Mouse (Mus musculus) thymus, postnatal 0 days (tissue): Measurements from ENCODE around the gene Slc34a2. TPM values are rescaled to one million over a fixed set of nuclear protein-coding genes. Genes with fewer than 3 reads are reported as not detected.

Experiments
- DNase-seq: peaks from one replicate; pipeline ENCODE4 v3.0.0-alpha.2; 2015; ENCODE audit warnings: low spot score
- polyA plus RNA-seq: library from polyadenylated mRNA; unstranded; fragments of >200 nt; fragmentation: Nextera tagmentation; extraction: Ambion mirVana; gene quantifications from 2 replicates; pipeline ENCODE4 v1.2.1, GENCODE M21; 2015

Slc34a2 gene
- polyA plus RNA-seq, 1 experiment from 2014 or later = 0.23 TPM

GRCm38 (mm10) chr5:53025276-53025973 lies 12.5 kb upstream of the Slc34a2 start:
- no peak for DNase-seq

GRCm38 (mm10) chr5:53031346-53031745 lies 6.5 kb upstream of the Slc34a2 start:
- DNase-seq = no peak

DNA sequence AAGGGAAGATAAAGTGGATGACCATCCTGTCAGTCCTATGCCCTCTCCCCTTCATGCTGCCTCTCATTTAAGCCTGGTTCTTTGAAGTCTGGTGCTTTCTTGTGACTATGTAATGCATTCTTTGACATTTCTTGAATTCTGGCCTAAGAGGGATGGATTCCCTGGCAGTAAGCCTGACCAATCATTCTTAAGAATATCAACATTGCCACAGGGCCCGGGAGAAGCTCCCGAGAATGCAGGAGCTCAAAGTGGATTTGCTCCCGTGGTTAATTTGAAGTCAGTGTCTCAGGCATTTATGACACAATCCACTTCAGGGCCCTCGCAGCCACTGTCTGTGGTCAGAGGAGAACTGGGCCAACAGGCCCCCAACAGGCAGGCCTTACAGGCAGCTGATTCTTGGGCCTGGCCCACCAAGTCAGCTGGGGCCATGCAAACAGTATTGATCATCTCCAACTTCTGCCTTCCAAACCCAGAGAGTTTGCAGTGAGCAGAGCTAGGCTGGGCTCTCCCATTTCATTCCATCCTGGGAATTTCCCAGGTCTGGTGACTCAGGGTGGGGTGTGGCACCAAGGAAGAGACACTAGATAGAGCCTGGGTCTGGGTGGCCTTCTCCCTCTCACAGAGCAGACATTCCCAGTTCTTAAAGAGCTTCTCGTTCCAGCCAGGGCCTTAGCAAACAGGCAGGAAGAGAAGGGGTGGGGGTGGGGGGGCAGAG lies 4.3 kb downstream of the Slc34a2 start:
- DNase-seq = no peak

- no peak for DNase-seq
Measured at GRCm38 (mm10) chr5:53042771-53043371, 5.0 kb downstream of the Slc34a2 start.

GRCm38 (mm10) chr5:53043716-53044115 lies 5.8 kb downstream of the Slc34a2 start:
- DNase-seq = no peak

- no peak for DNase-seq
Measured at GRCm38 (mm10) chr5:53047951-53048350, 10.1 kb downstream of the Slc34a2 start.

DNA sequence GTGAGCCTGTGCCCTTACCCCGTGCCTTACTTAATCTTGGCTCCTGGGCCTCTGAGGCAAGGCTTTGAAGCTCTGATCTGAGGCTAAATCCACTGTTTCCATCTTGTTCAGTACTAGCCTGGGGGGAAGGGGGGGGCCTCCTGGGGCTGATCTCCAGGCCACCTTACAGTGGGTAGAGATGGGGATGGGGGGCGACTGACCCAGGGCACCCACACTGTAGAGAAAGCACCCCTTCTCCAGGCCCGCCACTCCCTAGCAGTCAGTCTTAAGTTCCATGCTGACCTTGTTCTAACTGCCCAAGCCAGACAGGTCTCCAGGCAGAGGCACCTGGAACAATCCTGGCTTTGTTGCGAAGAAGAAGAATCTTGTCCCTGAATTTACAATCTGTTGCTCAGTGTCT lies 10.7 kb downstream of the Slc34a2 start:
- DNase-seq = no peak

DNA sequence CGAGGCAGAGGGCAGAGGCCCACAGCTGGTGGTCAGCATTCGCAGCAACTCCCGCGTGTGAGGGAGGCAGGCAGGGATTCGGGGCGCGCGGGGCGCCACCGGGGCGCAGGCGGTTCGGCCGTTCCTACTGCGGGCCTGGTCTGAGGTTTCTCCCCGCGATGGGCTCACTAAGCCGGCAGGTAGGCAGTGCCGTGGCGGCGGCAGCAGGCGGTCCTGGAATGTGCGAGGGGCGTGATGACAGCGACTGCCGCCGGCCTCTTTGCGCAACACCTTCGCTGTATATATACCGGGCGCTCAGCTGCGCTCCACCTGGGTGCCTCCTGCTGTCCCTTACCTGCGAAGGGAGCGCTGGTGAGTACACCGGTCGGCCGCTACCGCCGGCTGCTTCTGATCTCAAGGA lies 11.2 kb downstream of the Slc34a2 start:
- DNase-seq = no peak

- DNase-seq = no peak
Measured at GRCm38 (mm10) chr5:53050963-53051362, 13.1 kb downstream of the Slc34a2 start.

DNA sequence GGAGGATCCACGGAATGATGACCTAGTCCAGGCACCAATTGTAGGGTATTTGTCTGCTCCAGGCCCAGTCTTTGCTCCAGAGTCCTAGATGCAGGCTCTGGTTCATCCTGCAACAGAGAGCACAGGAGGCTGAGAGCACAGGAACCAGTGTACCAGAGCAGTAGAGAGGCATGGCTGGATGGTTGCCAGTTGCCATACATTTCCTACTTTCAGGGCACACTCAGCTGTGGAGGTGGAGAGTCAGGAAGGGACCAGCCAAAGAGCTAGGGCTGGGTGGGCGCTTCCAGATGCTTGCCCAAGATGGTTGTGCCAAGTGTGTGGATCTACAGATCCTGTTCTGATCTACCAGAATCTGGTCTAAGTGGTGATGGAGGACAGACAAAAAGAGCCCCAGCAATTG lies 15.4 kb downstream of the Slc34a2 start:
- DNase-seq = no peak

DNA sequence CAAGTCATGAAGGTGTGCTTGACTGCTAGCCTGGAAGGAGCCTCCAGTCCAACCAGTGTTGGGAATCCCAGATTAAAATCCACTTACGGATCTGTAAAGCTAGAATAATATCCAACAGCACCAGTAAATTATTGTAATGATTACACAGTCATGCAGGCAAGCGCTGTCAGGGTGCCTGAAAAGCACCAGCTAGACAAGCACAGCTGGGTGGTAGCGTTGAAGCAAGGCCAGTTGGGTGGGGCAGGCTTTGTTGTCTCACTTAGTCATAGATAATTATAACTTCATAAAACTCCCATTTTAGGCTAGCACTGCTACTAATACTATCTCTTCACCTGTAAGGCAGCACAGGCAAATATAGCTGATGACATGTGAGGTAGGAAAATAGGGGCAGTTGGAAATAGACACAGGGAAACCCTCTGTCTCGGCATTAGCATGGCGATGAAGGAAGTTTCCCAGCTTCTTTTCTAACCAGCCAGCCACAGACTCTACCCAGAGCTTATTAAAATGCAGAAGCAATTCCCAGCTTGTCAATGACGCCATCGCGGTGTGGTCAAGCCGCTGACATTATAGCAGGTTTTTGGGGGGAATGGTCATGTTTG lies 23.8 kb downstream of the Slc34a2 start:
- DNase-seq = no peak

DNA sequence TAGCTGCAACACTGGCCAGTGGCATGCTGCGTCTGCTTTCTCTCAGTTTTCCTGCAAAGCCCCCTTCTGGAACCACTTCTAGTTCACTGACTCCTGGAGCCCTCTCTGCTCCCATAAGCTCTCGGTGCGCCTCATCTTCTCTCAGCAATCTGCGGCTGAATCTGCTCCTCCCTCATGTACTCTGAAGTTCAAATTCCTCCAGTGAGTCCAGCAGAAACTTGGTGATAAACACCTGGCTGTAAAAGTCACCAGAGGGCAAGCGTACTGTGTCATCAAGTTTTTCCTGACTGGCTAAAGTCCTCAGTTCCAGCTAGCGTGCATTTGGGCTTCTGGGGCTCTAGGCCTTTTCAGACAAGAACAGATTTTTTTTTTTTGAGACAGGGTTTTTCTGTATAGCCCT lies 36.7 kb downstream of the Slc34a2 start:
- no peak for DNase-seq

DNA sequence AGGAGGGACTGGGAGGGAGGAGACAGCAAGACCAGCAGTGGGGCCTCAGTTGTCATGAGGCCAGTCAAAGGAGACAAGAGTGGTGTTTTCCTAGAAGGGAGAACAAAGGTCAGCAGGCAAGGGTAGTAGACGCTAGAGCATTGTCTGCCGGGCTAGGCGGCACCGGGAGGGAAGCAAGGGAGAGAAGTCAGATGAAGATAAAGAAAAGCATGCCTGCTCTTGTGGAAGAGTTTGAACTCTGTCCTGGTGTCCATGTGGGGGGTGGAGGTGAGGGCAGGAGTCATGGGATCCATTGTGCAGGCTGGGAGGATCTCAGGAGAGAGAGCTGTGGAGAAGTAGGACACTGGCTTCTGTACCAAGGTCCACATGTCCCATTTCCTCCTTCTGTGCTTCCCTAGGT lies 40.6 kb downstream of the Slc34a2 start:
- DNase-seq = no peak

DNA sequence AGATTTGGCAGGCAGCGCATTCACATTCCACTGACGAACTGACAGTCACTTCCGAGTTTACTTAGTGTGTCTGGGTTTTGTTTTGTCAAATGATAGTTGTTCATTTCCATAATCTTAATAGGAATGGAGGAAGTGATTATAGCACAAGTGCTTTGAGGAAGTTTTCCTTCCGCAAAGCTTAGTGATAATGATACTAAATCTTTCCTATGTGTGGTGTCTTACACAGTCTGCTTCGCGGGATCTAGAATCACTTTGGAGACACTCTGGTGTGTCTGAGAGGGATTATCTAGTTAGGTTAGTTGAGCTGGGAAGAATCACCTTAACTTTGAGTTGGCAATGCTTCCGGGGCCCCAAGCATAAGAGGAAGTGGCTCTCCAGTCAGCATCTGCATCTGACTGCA lies 49.6 kb downstream of the Slc34a2 start:
- DNase-seq = no peak

DNA sequence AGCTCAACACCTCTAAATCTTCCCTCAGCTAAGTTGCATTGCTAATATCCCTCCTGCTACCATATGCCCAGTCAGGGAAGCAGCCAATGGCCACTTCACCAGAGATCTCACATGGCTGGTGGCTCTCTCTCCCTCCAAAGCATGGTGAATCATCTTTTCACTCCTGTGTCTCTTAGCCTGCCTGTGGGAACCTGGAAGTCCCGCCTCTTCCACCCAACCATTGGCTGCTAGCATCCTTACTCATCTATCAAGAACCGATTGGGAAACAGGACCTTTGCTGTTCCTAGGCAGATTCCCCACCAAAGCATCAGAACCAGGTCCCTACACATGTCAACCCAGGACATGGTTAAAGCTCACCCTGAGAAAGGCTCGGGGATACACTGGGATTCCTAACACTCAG lies 53.5 kb downstream of the Slc34a2 start:
- DNase-seq = no peak

DNA sequence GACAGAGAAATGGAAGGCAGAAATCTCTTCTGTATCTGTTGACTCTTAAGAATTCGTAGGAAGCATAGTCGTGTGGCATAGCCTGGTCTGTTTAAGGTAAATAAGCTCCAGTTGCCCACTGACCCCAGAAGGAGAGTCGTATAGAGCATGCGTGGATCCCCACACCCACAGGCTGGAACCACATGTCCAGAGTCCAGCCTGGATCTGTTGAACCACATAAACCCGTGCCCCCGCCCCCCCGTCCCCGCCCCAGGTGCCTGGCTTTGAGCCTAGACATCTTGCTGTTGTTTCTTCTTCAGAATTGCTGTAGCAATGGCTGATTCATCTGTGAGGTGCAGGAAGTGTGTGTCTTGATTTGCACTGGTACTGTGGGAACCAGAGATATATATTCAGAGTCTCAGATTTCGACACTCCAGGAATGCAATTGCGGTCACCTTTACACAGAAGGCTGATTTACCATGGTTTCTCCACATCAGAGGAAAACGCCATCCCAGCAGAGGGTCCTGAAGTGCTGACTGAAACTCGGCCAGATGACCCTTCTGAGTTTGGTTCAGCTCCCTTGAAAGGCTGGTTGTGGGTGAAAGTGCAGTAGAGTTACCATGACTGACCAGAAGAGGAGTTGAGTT lies 64.1 kb downstream of the Slc34a2 start:
- DNase-seq = no peak

GRCm38 (mm10) chr5:53104177-53104855 lies 66.4 kb downstream of the Slc34a2 start:
- no peak for DNase-seq

GRCm38 (mm10) chr5:53105716-53106115 lies 67.8 kb downstream of the Slc34a2 start:
- no peak for DNase-seq

GRCm38 (mm10) chr5:53106125-53106524 lies 68.2 kb downstream of the Slc34a2 start:
- no peak for DNase-seq

DNA sequence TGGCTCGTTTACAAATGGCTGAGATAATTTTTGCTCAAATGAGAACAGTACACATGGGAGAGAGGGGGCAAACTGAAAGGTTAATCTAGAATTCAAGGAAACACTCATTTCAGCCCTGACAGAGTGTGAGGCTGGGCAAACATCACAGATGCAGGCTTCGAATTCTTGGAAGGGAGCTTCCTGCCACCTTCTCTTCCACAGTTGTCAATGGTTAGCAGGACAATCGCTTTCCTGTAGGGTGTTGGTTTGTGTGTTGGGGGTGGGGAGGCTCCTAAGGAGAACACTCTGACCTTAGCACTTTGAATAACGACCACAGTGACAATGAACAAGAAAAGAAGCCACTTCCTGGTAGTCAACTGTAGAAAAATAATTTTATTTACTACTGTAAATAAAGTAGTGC lies 68.8 kb downstream of the Slc34a2 start:
- no peak for DNase-seq

GRCm38 (mm10) chr5:53108026-53108425 lies 70.1 kb downstream of the Slc34a2 start:
- no peak for DNase-seq
